Mouse (Mus musculus) urinary bladder, adult 18-20 months (tissue): ENCODE data around the gene Olfr611.
"Not testable (repeated sequence)": the region's sequence is repeated elsewhere in the genome, so short reads cannot be mapped to it uniquely, and the experiment has no call there.

Source experiments
- DNase-seq, 2 experiments: peaks; one replicate each; pipeline ENCODE4 v3.0.0; 2022; ENCODE audit warnings: low spot score in 2 of 2, mixed read lengths in 2 of 2

The Olfr611 gene

DNA sequence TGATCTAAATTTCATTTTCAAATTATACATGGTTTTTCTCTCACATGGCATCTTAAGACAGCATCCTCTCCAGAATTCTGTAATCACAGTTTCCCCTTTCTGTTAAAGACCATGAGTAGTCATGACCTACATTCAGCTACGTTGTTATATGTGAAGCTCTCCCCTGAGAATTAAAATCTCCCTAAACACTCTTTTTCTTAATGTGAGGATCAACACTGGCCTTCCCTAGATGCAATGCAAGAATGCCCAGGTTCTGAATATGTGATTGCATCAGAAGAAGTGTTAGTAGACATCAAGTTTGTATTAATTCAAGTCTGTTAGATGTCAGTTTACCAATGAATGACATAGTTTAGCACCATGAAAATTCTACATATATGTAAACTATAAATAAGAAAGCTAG is at the start of gene Olfr611:
Olfr611 (minus strand) TSS at position 101 of the 400 bp plus-strand sequence.
- not testable (repeated sequence) for DNase-seq

DNA sequence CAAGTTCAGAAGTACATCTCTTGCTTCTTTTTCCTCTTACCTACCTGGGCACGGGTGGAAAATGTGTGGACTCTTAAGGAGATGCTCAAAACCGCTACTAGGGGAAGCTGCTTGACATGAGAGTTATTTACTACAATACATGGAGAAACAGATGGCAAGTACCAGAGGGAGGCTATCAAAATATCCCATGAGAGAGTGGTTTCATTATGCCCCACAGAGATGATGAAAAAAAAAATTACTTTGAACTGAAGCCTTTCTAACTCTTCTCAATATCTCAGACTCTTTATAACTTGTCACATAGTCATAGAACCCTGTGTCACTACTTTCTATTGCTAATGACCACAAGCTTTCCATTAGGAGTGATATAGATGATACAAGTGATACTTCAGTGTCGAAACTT is 48.4 kb upstream of the Olfr611 start, which contains the start of gene Olfr616:
Olfr616 (minus strand) TSS at position 101 of the 400 bp plus-strand sequence.
- no peak for DNase-seq

DNA sequence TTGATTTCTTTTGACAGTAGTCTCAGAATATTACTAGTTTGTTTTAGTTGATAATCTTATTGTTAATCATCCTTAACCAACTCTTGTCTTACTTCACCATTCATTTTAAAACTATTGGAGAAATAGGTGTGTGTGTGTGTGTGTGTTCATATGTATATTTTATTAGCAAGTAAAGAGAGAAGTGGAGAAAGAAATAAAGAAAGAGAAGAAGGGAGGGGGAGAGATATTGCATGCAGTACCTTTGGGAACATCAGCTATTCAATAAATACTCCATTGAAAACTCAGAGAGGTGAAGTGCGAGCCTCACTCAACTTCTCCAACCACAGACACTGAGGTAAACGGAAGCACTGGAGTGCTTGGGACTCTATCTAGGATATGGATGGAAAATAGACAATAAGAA is 35.1 kb upstream of the Olfr611 start, which contains the start of gene Olfr615:
Olfr615 (plus strand) TSS at position 301 of the 400 bp plus-strand sequence.
- DNase-seq = no peak

DNA sequence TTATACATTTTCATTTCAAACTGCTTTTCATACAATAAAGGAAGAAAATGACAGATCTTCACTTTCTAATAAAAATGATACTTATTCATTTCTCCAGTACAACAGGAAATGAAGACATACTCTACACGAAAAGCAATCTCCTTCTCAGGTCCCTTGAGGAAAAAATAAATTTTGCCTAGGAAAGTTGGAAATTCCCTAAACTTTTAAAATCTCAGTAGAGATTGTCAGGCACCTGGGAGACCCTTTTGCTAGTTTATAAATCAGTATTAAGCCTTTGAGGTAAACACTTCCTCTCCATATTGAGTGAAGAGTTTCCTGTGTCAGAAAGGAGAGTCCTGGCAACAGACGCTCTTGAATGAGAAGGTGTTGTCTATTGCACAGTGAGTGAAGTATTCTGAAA is 27.1 kb upstream of the Olfr611 start, which contains the start of gene Olfr613:
Olfr613 (plus strand) TSS at position 301 of the 400 bp plus-strand sequence.
- DNase-seq = no peak

DNA sequence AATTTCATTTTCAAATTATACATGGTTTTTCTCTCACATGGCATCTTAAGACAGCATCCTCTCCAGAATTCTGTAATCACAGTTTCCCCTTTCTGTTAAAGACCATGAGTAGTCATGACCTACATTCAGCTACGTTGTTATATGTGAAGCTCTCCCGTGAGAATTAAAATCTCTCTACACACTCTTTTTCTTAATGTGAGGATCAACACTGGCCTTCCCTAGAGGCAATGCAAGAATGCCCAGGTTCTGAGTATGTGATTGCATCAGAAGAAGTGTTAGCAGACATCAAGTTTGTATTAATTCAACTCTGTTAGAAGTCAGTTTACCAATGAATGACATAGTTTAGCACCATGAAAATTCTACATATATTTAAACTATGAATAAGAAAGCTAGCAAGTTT is 22.0 kb upstream of the Olfr611 start, which contains the start of gene Olfr612:
Olfr612 (minus strand) TSS at position 101 of the 400 bp plus-strand sequence.
- not testable (repeated sequence) for DNase-seq

DNA sequence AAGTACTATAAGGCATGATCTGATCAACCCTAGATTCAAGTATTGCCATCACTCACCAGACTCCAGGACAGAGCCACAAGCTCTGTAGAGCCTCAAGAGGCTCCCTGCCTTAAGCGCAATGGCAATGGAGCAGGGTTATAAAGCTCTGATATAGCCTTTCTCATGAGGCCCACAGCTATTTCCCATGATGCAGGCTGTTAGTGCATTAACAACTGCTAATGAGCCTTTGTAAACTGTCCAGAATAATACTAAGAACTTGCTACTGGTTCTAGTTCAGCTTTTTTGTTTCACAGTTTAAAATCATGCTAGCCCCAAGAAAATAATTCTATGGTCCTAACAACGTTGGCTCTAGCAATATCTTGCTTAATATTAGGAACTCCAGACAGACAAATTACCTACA is 8.6 kb downstream of the Olfr611 start, which contains the start of gene Olfr610:
Olfr610 (minus strand) TSS at position 101 of the 400 bp plus-strand sequence.
- no peak for DNase-seq

DNA sequence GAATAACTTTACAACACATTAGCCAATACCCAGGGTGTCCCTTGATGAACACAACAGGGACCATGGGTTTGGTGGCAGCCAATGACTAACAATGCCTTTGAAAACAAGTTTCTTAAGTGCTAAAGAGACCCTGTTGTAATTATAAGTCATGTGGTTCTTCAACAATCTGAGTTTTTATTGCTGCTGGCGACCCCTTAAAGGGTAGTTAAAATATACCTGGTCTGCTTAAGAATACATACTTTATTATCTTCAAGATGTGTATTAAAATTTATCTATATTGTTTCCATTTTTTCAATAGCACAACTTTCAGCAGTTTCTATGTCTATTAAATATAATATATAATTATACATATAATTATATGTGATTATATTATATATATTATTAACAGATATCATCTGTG is 22.7 kb downstream of the Olfr611 start, which contains the start of gene Olfr609:
Olfr609 (minus strand) TSS at position 101 of the 400 bp plus-strand sequence.
- DNase-seq = no peak

DNA sequence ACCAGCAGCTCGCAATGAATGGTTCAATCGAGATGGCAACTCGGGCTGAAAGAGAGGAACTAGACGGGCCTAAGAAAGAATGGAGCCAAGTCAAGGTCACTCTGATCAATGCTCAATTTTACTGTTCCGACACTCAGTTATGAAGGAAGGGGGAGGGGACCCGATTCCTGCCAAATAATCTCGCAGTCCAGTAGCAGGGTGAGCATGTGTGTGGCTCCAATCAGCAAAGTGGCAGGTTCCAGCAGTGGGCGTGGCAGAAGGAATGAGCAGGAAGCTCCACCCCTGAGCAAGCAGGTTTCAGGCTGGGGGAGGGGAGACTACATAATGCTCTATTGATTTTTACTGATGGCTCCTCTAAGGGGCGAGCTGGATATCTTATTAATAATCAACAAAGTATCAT is 43.5 kb downstream of the Olfr611 start:
- not testable (repeated sequence) for DNase-seq

DNA sequence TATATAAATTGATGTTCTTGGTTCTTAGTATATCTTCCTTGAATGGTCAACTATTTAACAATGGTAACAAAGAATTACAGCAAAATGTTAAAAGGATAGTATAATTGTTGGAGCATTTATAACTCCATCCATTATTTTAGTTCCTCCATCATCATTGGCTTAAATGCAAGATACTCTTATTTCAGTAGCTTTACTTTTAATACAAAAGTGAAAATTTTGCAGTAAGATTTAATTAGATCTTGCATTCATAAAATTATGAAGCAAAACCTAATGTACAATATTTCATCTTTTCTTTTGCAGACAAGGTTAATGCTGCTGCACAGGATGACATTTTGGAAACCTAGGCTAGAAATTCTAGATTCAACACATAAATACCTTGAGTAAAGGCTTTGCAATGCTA is 51.1 kb downstream of the Olfr611 start, which contains the start of gene Olfr608:
Olfr608 (plus strand) TSS at position 301 of the 400 bp plus-strand sequence.
- no peak for DNase-seq
